Mouse (Mus musculus): ENCODE results near the gene Ylpm1.

Gene Ylpm1

DNA sequence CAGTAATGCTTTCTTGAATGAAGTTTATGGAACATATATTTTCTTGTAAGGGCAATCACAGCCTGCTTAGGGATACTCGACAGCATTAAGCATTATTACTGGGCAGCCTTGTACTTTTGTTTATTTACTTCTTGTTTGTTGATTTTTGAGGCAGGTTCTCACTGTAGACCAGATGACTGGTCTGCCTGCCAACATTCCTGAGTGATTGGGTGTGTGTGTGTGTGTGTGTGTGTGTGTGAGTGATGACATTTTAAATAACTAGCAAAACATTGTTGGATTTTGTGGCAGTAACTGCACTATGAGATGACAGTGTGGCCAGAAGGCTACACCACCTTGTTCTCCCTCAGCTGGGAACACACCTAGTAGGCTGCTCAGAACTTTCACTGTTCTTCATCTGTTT, 13.7 kb downstream of the Ylpm1 start:
- no peak for DNase-seq (ENCODE audit: low read depth, low spot score)

DNA sequence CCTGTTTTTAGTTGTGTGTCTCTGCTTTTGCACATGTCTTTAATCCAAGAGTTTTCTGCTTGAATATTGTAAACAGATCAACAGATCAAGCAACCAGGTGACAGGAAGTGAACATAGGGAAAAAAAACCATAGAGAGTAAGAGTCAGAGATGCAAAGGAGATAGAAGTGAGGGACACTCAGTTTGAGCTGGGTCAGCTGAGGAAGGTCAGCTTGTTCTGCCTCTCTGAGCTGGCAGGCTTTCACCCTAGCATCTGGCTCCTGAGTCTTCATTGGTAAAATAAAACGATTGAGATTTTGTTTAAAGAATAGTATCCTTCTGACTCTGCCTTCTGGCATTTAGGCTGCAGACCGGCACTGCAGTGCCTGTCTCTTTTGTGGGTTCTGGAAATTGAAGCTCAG, 14.4 kb downstream of the Ylpm1 start:
- DNase-seq (ENCODE audit: low read depth, low spot score) = peak; percentile 28

DNA sequence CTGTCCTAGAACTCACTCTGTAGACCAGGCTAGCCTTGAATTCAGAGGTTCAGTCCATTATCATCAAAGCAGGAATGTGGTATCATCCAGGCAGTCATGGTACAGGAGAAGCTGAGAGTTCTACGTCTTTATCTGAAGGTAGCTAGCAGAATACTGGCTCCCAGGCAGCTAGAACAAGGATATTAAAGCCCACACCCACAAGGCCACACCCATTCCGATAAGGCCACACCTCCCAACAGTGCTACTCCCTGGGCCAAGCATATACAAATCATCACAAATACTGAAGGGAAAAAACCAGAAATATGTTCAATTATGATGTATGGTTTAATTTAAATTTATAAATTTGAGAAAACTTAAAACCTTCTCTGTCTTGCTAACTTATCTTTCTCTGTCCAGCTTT, 16.1 kb downstream of the Ylpm1 start:
- DNase-seq (ENCODE audit: low read depth, low spot score) = no peak

DNA sequence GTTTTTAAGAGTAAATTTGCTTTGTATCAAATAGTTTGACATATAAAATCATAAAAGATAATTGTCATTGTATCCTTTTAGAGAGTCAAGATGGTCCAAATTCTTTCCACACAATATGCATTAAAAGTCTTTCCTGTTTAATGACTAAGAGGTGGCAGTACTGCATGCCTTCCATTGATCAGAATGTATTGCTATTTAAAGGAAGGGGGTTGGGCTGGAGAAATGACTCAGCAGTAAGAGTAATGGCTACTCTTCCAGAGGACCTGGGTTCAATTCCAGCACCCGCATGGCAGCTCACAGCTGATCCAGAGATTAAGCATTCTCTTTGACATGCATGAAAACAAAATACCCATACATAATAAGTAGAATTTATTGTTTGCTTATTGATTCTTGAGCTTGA, 25.9 kb downstream of the Ylpm1 start:
- DNase-seq (ENCODE audit: low read depth, low spot score) = no peak

DNA sequence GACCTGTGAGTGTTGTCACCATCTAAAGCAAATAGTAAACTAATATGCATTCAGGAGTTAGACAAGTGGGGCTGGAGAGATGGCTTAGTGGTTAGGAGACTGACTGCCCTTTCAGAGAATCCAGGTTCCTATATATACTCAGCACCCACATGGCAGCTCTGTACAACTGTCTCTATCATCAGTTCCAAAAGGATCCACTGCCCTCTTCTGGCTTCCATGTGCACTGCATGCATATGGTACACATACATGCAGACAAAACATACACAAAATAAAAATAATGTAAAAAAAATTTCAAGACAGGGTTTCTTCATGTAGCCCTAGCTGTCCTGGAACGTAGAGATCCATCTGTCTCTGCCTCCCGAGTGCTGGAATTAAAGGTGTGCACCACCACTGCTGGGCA, 36.6 kb downstream of the Ylpm1 start:
- peak; percentile 14 for DNase-seq (ENCODE audit: low read depth, low spot score)

DNA sequence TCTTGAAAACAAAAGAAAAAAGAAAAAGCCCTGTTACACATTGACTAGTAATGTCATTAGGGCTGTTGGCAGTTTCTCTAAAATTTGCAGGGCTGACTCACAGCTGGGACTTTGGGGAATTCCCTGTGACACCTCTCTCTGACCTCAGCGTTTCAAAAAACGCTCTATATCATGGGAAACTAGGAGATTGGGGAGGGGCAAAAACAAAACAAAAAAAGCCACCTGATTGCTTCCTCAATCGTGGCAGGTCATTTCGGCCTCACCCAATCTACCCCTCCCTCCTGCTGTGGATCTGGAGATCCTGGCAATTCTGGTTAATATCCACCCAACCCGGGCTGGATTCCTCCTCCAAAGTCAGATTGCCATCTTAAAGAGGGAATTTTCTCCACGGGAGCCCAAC, 55.1 kb downstream of the Ylpm1 start:
- DNase-seq (ENCODE audit: low read depth, low spot score) = no peak

DNA sequence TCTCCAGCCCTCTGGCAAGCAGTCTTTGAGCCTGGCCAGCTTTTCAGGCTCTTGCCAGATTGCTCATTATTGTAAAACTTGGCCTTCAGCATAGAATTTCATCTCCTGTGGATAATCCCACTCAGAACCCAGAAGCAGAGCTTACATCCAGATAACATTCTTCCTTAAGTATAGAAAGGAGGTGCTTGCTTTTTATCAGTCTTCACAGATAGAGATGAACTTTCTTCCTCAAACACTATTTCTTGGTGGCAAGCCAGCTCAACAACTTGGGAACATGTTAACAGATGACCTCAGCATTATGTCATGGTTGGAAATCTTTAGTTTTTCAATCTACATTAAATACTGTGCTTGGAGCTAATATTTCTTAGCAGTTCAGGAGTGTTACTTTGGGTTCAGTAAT, 74.9 kb downstream of the Ylpm1 start:
- no peak for DNase-seq (ENCODE audit: low read depth, low spot score)

DNA sequence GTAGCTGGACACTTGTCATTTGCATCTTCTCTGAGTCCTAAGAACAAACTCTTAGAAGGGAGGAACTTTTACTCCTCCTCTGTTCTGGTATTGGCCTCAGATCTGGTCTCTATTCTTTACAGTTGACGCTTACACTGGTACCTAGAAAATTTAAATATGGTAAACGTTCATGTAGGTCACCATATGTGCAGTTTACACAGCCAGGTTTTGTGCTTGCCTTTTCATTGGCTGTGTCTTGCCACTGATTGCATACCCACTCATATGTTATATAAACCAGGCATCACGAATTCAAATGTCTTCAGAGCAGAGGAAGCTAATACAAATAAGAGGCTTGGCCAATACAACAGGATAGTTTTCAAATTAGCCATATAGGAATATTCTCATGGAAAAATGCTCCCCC, 81.0 kb downstream of the Ylpm1 start:
- peak; percentile 71 for DNase-seq (ENCODE audit: low read depth, low spot score)

DNA sequence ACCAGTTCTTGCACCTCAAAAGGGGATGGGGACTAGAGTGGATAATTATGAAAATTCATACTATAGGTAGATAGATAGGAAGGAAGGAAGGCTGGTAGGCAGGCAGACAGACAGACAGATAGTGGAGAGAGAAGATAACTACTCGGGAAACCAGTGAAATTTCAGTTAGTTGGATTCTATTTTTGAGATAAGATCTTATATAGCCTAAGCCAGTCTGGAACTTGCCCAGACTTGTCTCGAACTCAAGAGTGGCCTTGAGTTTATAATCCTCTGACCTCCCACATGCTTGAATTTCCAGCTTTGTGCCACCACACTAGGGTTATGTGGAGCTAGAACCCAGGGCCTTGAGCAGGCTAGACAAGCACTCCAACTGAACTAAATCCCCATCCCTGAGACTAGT, 88.1 kb downstream of the Ylpm1 start:
- no peak for DNase-seq (ENCODE audit: low read depth, low spot score)

DNA sequence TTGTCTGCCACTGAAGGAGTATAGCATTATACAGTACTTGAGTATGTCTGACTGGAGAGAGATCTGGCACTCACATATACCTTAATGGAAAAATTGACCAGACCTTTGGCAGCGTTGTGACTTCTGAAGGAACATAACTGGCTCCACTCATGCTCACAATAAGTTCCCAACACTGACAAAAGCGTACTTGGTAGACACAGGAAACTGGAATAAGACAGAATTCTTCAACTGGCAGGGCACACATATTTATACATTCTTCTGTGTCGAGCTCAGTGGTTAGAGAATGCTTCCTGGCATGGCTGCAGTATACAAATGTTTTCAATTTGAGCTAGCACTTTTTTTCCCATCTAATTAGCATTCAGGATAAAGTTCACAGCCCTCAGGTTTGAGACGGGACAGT, 88.8 kb downstream of the Ylpm1 start:
- DNase-seq (ENCODE audit: low read depth, low spot score) = no peak

DNA sequence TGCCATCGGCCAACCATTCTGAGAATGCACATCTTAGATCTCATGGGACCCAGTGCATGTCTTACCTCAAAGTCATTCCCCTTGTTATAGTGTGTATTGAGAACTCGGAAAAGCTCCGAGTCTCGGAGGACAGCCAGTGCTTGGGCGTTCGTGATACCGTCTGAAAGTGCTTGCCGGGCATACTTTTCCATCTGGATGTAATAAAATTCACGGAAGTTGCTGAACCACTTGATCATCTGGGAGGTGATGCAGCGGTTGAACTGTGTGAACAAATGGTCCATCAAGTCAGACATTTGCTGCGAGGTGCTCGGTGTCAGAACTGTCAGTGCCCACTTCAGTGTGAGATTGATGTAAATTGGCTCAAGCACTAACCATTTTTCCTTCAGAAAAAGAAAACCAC, 91.7 kb downstream of the Ylpm1 start:
- DNase-seq (ENCODE audit: low read depth, low spot score) = no peak

DNA sequence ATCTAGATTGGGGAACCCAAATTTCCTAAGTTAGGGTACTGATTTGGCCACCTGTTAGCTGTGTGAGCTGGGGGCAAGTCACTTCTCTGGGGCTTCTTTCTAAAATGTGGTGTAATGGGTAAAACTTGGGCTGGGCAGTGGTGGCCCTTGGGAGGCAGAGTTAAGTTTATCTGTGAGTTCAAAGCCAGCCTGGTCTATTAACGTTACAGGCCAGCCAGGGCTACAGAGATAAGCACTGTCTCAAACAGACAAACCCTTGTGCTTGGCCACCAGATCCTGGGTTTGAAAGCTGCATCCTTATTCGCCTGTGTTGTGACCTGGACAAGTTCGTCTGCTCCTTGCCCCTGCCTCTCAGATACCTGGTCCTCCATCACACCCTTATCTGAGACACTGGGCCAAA, 95.1 kb downstream of the Ylpm1 start:
- DNase-seq (ENCODE audit: low read depth, low spot score) = no peak

DNA sequence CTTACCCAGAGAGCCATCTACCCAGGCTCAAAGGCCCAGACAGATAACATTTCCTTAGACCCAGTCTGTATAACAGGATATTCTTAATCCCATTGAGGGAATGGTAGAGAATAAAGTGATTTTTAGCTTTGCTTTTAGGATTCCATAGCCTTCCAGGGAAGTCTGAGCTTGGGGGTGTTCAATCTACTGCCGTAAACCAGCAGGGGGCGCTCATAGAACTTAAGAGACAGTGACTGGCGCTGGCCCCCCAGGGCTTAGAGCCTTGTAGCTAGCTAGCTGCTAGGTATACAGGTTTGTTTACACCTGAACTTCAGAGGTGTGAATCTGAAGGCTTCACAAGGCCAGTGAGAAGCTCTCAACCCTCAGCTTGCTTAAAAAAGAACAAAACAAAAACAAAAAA, 96.1 kb downstream of the Ylpm1 start:
- DNase-seq (ENCODE audit: low read depth, low spot score) = peak; percentile 88

DNA sequence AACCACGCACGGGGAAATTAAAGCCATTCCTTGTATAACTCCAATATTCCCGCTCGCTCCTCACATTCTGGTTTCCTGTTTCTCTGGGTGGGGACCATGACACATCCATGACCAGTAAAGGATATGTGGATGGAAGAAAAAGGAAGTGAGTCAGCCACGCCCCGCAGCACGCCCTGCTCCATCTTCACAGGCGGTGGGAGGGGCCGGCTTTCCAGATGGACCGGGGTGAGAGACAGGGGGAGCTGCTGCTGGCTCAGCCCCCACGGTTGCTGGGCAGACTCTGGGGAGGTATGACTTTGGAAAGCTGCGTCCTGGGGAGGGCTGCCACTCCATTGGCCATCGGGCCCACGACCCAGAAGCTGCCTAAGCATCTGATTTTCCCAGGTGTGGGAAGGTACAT, 97.9 kb downstream of the Ylpm1 start:
- DNase-seq (ENCODE audit: low read depth, low spot score) = peak; percentile 66

DNA sequence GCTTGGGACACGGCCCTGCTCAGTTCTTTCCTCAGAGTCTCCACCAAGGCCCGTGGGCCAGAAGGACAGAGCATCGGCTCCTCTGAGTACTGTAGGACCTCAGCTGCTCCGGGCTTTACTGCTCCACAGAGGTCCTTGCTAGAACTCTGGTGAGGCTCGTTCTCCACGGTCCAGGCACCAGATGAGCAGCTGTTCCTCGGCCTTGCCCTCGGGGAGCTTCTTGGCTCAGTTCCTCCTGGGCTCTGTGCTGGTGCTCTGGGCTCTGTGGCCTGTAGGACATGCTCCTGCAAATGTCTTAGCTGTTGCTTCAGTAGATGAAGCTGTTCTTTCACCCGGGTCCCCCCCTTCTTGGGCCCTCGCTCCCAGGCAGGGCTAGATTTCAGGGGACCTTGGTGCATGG, 98.6 kb downstream of the Ylpm1 start:
- DNase-seq (ENCODE audit: low read depth, low spot score) = no peak

DNA sequence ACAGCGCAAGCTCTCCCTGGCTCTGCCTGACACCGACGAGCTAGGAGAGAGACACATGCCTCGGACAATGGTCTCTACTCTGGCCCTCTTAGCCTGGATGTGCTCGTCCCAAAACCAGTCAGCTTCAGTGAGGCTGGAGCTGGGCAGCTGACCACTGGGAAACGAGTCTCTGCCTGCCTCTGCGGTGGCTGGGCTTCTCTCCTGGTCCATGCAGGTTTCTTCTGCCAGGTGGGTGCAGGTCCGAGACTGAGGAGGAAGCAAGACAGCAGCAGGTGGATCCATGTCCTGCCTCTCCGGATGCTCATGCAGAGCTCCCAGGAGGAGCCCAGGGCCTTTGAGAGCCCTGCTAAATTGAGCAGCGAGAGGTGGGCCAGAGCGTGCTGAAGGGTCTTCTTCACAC, 99.0 kb downstream of the Ylpm1 start:
- no peak for DNase-seq (ENCODE audit: low read depth, low spot score)

DNA sequence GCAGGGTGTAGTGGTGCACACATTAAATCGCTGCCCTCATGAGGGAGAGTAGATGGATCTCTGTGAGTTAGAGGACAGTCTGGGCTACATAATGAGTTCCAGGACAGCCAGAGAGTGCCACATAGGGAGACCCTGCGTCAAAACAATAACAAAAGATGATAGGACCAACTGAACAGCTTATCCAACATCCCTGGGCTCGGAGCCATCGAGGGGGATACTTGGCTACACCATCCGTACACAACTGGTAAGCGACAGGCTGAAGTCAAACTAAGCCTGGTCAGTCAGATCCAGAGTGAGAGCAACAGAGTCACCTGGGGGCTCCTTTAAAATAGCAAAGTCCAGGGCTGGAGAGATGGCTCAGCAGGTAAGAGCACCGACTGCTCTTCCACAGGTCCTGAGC, 99.7 kb downstream of the Ylpm1 start:
- DNase-seq (ENCODE audit: low read depth, low spot score) = no peak

DNA sequence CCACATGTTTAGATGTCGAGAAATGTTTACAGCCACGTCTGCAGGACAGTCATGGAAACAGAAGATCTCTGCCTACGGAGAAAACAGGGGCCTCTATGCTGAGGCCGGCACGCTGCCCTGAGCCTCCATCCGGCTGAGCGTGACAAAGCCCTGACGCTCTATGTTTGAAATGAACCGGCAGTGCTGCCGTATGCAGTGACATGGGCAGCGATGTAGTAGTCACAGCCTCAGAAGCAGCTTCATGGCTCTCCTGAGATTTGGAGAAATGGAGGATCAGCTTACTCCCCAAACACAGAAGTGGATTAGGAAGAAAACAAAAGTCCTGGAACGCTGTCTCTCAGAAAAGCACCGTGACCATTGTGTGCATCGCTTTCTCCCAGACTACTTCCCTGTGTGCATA, 104.9 kb downstream of the Ylpm1 start:
- no peak for DNase-seq (ENCODE audit: low read depth, low spot score)

DNA sequence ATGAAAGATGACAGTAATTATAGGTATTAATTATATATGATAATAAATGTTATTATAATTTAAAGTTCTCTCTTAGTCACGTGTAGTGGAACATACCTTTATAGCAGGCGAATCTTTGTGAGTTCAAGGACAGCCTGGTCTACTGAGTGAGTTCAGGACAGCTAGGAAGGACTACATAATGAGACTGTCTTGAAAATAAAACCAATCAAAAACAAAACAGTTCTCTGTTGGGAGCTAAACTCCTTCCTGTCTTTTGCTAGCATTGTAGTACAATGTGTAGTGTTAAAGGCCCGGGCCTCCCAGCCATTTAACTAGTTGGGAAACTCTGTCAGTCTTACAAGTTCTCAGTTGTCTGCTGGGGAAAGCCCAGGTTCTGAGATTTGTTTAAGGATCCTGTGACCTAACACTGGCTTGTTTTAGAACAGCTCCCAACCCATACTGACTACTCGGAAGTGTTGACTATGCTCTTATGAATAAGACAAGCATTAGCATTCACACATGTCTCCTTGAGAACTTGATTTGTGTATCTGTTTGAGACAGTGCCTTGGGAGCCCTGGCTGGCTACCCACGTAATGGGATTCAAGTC, 105.5 kb downstream of the Ylpm1 start:
- DNase-seq (ENCODE audit: low read depth, low spot score) = no peak

DNA sequence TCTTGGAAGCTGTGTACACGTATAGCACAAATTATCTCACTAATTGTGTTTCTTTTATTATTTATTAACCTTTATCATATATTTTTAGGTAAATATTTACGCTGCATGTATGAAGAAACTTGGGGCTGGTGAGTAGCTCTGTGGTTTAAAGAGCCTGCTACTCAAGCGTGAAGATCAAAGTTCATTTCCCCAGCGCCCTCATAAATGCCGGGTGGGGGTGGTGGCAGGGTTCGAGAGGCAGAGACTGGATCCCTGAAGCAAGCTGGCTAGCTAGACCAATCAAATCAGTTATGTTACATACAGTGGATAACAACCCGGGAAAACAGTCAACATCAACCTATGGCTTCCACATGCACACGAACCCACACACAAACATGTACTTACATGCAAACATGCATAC, 107.0 kb downstream of the Ylpm1 start:
- DNase-seq (ENCODE audit: low read depth, low spot score) = no peak

DNA sequence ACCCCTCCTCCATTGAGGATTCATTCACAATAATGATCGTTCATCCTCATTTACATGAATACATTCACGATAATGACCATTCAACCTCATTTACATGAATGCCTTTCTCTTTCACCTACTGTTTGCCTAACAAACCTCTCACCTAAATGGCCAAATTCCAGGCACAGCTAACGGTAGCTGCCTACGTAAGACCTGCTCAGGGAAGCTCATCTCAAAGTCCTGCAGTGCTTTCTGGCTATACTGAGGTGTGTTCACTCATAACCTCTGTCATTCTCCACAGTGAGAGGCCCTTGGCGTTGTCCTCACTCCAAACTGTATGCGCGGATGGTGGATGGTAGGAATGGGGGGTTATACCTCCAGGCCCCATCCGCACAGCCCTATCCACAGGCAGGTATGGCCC, 108.7 kb downstream of the Ylpm1 start:
- no peak for DNase-seq (ENCODE audit: low read depth, low spot score)

DNA sequence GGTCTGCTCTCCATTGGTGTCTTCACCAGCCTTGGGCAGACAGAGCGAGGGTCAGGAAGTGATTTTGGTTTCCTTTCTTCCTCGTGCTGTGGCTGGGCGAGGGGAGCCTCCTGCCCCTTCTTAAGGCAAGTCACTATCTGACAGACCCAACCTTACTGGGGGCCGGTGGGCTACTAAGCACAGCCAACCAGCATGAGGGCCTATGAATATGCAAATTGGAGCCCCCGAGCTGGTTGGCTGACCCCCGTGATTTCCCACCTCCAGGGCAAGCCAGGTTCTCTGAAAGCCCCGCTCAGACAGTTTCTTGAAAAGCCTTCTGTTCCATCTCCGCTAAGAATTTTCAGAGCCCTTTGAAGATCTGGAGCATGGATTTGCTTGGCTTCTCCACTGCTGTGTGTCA, 110.2 kb downstream of the Ylpm1 start:
- DNase-seq (ENCODE audit: low read depth, low spot score) = no peak

DNA sequence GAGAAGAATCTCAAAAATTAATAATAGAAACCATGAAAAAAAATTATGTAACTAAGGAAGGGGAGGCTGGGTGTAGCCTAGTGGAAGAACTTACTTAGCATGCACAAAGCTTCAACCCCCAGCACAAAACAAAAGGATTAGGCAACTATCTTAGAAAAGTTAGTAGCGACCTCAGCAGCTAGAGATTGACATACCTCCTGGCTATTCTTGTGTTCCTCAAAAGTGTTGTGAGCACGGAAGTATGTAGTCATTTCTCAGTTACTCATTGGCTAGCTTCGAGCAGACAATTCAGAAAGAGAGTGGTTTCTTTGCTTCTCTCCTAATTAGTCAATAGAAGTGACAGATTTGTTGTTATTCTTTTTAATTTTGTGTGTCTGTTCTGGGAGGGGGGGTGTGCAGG, 112.5 kb downstream of the Ylpm1 start:
- DNase-seq (ENCODE audit: low read depth, low spot score) = no peak

DNA sequence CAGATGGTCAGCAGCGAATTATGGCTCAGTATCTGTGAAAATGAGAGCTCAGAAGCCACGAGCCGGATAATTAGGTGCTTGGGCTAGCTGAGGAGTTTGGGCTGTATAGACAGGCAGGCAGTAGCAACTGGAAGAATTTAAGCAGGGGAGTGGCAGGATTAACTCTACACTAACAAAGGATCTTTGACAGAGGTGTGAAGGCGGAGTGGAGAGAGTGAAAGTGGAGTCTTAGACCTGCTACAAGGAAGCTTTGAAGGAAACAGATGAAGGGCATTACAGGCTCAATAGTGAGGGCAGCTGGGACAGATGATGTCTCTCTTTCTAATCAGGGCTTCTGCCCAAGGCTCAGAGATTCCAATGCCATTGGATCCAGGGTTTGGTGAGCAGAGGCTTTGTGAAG, 113.3 kb downstream of the Ylpm1 start:
- DNase-seq (ENCODE audit: low read depth, low spot score) = no peak
